Mouse (Mus musculus): ENCODE data around the gene 2610301B20Rik.

DNA sequence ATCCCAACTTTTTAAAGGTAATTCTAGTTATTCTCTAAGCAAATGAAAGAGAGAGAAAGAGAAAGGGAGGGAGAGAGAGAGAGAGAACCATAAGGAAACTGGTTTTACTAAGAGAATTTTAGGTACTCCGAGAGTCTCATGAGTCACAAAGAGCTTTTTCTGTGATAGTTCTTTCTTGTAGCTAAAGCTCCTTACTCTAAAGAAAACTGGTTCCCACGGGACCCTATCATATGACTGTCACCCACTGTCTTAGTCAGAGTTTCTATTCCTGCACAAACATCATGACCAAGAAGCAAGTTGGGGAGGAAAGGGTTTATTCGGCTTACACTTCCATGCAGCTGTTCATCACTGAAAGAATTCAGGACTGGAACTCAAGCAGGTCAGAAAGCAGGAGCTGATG lies 41.0 kb downstream of the 2610301B20Rik start:
- TF ChIP-seq CTCF (IDR thresholded peaks at IDR 0.05 in 2 of 3, conservative IDR thresholded peaks at IDR 0.05 in 1 of 3; ENCODE audit: control insufficient read depth in 1 of 3, insufficient read depth in 1 of 3, low read depth in 2 of 3, low read length in 3 of 3, poor library complexity in 1 of 3, severe bottlenecking in 1 of 3) (no peak), CHD2 (IDR thresholded peaks at IDR 0.05; ENCODE audit: low read length) (no peak)
